Comparison of ENCODE assay signal across 18 mouse cellular contexts in genomic region chr2:151524324-151525041, GRCm38 (mm10). TPM values are rescaled to one million over a fixed set of nuclear protein-coding genes. Genes with fewer than 3 reads are reported as not detected.
DNase-seq lines count a peak whose midpoint lies in the region; ATAC-seq and TF ChIP-seq lines count a peak whose summit lies in the region.
"Had no signal": no experiment of that assay in that cellular context is flagged by ENCODE, and none has a peak within 500 bp of the region (broad histone marks: within the 10 kb centered on the region; RNA-seq: fewer than 3 reads in every experiment).

No protein-coding gene starts in this region.

- H3K4me1 ChIP-seq in heart, postnatal 0 days (ENCODE audit: control insufficient read depth, insufficient read depth) = no peaks in the 10 kb centered on the region
- H3K4me1 ChIP-seq: neural tube, embryonic 12.5 days had no signal

- no peak overlapping the region for H3K9ac ChIP-seq in heart, postnatal 0 days (replicated peaks; ENCODE audit: low read depth, low read length)
- H3K9ac ChIP-seq: neural tube, embryonic 12.5 days had no signal

- H3K27me3 ChIP-seq in heart, postnatal 0 days (ENCODE audit: control insufficient read depth, insufficient read depth, low read length) = no peaks in the 10 kb centered on the region
- H3K27me3 ChIP-seq: neural tube, embryonic 12.5 days had no signal

- DNase-seq in heart, postnatal 0 days (ENCODE audit: low spot score) = no peak
- DNase-seq in heart, postnatal 25 days (ENCODE audit: low spot score) = no peak
- DNase-seq in Muller cell, postnatal 12 days (ENCODE audit: inconsistent ontology term) = peak; percentile 68
- peak; percentile 42 for DNase-seq in gonadal fat pad, adult 2 months (ENCODE audit: low read depth)
- DNase-seq in left cerebral cortex, postnatal 10 days (ENCODE audit: extremely low spot score in 1 of 2, low spot score in 2 of 2) = no peak
- DNase-seq in kidney, postnatal 25 days = no peak
- DNase-seq: adrenal gland, postnatal 36 days; cerebellum, adult 11 months; kidney, adult 9 months; lung, adult 2 months; thymus, postnatal 36 days had no signal

- peak; percentile 39; the same call in 1 of the 2 replicates for ATAC-seq in heart, postnatal 0 days (ENCODE audit: insufficient read depth, low read depth)
- ATAC-seq in megakaryocyte progenitor cell, adult 5-6 weeks (replicated peaks; ENCODE audit: poor library complexity) = peak; percentile 81
- ATAC-seq: midbrain, embryonic 16.5 days had no signal

- H3K4me2 ChIP-seq in heart, postnatal 0 days (ENCODE audit: low read depth, low read length) = no peak overlapping the region
- H3K4me2 ChIP-seq: neural tube, embryonic 12.5 days had no signal

- H3K36me3 ChIP-seq in heart, postnatal 0 days (replicated peaks; ENCODE audit: control insufficient read depth, insufficient read depth, low read length) = peaks cover 14% of the 10 kb centered on the region; the same call in 1 of the 2 replicates

- H3K4me3 ChIP-seq in heart, postnatal 0 days (ENCODE audit: low read depth, low read length) = no peak overlapping the region
- H3K4me3 ChIP-seq: neural tube, embryonic 12.5 days had no signal

- intact Hi-C loops in heart, postnatal 25 days (cut with DNase I) = no loop called here
- intact Hi-C loops in left cerebral cortex, postnatal 10 days (cut with DNase I) = no loop called here

- no peak for TF ChIP-seq EP300 in heart, postnatal 0 days (IDR thresholded peaks at IDR 0.05; ENCODE audit: low read depth)

- TF ChIP-seq CTCF in heart, postnatal 0 days (IDR thresholded peaks at IDR 0.05; ENCODE audit: low read depth) = no peak

- no peak overlapping the region for H3K27ac ChIP-seq in heart, postnatal 0 days (ENCODE audit: low read depth)
- H3K27ac ChIP-seq: neural tube, embryonic 12.5 days; stomach, postnatal 0 days had no signal

- WGBS in heart, postnatal 0 days = 24% methylated on average over 4 of the region's 4 CpGs

- H3K9me3 ChIP-seq in heart, postnatal 0 days (replicated peaks; ENCODE audit: control insufficient read depth, low read length) = no peaks in the 10 kb centered on the region
- H3K9me3 ChIP-seq: neural tube, embryonic 12.5 days had no signal

RNA-seq across cellular contexts. Expression of gene Fkbp1a, which starts 17.8 kb away (rescaled TPM):
- total RNA-seq in heart, postnatal 0 days (2014; rRNA removed; ENCODE audit: low replicate concordance) = 71.3 and 72.5 TPM in 2 replicates
- 454 and 476 TPM in 2 replicates for polyA plus RNA-seq in heart, postnatal 0 days (2015; fragmentation: Nextera tagmentation; extraction: Ambion mirVana)
- 100 to 1,000 TPM; 240 to 249 TPM for total RNA-seq in heart, postnatal 25 days (2021)
- 139 and 154 TPM in 2 replicates for polyA plus RNA-seq in gonadal fat pad, adult 2 months (2012; rRNA removed)
- total RNA-seq in megakaryocyte progenitor cell, adult 5-6 weeks (2015) = 152 and 153 TPM in 2 replicates
- total RNA-seq in megakaryocyte progenitor cell, adult 5-6 weeks (2017) = 23.9 and 24.4 TPM in 2 replicates
- total RNA-seq in left cerebral cortex, postnatal 10 days (2021) = 100 to 1,000 TPM; 558 to 568 TPM

RNA-seq across cellular contexts. Expression of gene Nsfl1c, which starts 30.5 kb away (rescaled TPM):
- 37.7 and 41.7 TPM in 2 replicates for total RNA-seq in heart, postnatal 0 days (2014; rRNA removed; ENCODE audit: low replicate concordance)
- polyA plus RNA-seq in heart, postnatal 0 days (2015; fragmentation: Nextera tagmentation; extraction: Ambion mirVana) = 115 and 117 TPM in 2 replicates
- total RNA-seq in heart, postnatal 25 days (2021) = 10 to 100 TPM; 78.5 to 80.0 TPM
- polyA plus RNA-seq in gonadal fat pad, adult 2 months (2012; rRNA removed) = 68.3 and 71.0 TPM in 2 replicates
- total RNA-seq in megakaryocyte progenitor cell, adult 5-6 weeks (2015) = 45.9 and 46.8 TPM in 2 replicates
- 107 and 120 TPM in 2 replicates for total RNA-seq in megakaryocyte progenitor cell, adult 5-6 weeks (2017)
- total RNA-seq in left cerebral cortex, postnatal 10 days (2021) = 100 to 1,000 TPM; 146 to 150 TPM

RNA-seq across cellular contexts. Expression of gene Sdcbp2, which starts 47.9 kb away (rescaled TPM):
- total RNA-seq in heart, postnatal 0 days (2014; rRNA removed; ENCODE audit: low replicate concordance) = 1.7 and 8.0 TPM in 2 replicates
- 1.8 and 2.2 TPM in 2 replicates for polyA plus RNA-seq in heart, postnatal 0 days (2015; fragmentation: Nextera tagmentation; extraction: Ambion mirVana)
- 1 to 10 TPM; 1.0 to 2.3 TPM for total RNA-seq in heart, postnatal 25 days (2021)
- 24.3 and 24.9 TPM in 2 replicates for polyA plus RNA-seq in gonadal fat pad, adult 2 months (2012; rRNA removed)
- total RNA-seq in megakaryocyte progenitor cell, adult 5-6 weeks (2015) = 0.10 and 0.22 TPM in 2 replicates
- not detected in 2 replicates for total RNA-seq in megakaryocyte progenitor cell, adult 5-6 weeks (2017)
- total RNA-seq in left cerebral cortex, postnatal 10 days (2021) = 1 to 10 TPM; 1.5 to 1.6 TPM

RNA-seq across cellular contexts. Expression of gene 4921509C19Rik, which starts 48.5 kb away (rescaled TPM):
- total RNA-seq in heart, postnatal 0 days (2014; rRNA removed; ENCODE audit: low replicate concordance) = not detected in 2 replicates
- polyA plus RNA-seq in heart, postnatal 0 days (2015; fragmentation: Nextera tagmentation; extraction: Ambion mirVana) = not detected in 2 replicates
- total RNA-seq in heart, postnatal 25 days (2021) = not detected
- polyA plus RNA-seq in gonadal fat pad, adult 2 months (2012; rRNA removed) = 0.05 TPM in 1 of 2 replicates, not detected in the other
- total RNA-seq in megakaryocyte progenitor cell, adult 5-6 weeks (2015) = not detected in 2 replicates
- not detected in 2 replicates for total RNA-seq in megakaryocyte progenitor cell, adult 5-6 weeks (2017)
- not detected for total RNA-seq in left cerebral cortex, postnatal 10 days (2021)
- total RNA-seq: adrenal gland, postnatal 36 days; layer of hippocampus, adult 18-20 months; left cerebral cortex, postnatal 25 days had no signal
- polyA plus RNA-seq: lung, adult 2 months; midbrain, embryonic 16.5 days; neural tube, embryonic 12.5 days; spleen, adult 2 months; stomach, postnatal 0 days had no signal

Comparison
In these comparisons a context has a peak if more than half of its experiments do, and no peak if none do; other contexts are left out.
1. DNase-seq: peak in Muller cell, postnatal 12 days (single experiment) and gonadal fat pad, adult 2 months (single experiment); none in heart, postnatal 0 days (single experiment), heart, postnatal 25 days (single experiment), left cerebral cortex, postnatal 10 days (0 of 2) and kidney, postnatal 25 days (0 of 2).